Mouse (Mus musculus) frontal cortex, adult (tissue): Measurements from ENCODE around the gene Apobec2.

ENCODE experiments used
- ATAC-seq: cut with Nextera tagmentation; 2 replicates; pipeline ENCODE4 v1.9.2; 2017; ENCODE audit warnings: mild to moderate bottlenecking, moderate library complexity, mixed read lengths; ENCODE audit not compliant: low TSS enrichment

Apobec2 gene

GRCm38 (mm10) chr17:48437421-48437911 is 4.7 kb upstream of the Apobec2 start:
- ATAC-seq, result no peak

GRCm38 (mm10) chr17:48436487-48436886 is 3.8 kb upstream of the Apobec2 start:
- ATAC-seq, result no peak

DNA sequence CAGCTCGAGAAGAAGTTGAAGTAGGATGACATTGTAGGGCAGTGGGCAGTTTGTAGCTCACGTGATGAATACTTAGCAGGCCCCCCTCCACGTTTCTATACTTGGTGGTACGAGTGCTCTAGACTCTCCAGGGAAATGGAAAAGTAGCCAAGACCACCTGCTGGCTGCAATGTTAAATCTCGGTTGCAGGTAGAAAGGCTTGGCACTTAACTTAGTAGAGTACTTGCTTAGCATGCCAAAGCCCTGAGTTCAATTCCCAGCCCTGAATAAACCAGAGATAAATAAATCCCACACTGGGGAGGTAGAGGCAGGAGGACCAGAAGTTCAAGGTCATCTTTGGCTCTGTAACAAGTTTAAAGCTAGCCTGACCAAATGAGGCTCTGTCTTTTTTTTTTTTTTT is 1.7 kb upstream of the Apobec2 start:
- no peak for ATAC-seq

DNA sequence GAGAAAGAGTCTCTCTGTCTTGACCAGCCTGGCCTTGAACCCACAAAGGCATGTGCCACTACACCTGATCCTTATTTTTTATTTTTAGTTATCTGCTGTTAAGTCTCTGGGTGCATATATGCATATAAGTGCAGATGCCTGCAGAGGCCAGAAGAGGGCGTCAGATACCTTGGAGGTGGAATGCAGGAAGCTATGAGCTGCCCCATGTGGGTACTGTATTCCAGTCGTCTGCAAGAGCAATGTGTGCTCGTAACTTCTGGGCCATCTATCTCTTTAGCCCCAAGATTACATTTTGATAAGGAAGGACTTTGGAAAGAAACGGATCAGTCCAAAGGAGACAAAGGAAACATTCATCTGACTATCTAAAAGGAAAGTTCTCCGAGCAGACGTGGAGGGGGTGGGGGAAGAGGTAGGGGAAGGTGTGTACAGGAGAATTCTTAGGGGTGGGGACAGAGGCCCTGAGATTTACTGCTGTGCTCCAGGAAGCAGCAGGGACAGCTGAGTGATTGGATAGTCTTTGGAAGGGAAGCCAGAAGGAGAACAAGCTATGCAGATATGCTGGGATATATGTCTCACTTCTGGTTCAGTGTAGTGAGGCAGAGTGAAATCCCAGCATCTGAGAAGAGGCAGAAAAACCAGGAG is 1.1 kb upstream of the Apobec2 start:
- ATAC-seq, result no peak

DNA sequence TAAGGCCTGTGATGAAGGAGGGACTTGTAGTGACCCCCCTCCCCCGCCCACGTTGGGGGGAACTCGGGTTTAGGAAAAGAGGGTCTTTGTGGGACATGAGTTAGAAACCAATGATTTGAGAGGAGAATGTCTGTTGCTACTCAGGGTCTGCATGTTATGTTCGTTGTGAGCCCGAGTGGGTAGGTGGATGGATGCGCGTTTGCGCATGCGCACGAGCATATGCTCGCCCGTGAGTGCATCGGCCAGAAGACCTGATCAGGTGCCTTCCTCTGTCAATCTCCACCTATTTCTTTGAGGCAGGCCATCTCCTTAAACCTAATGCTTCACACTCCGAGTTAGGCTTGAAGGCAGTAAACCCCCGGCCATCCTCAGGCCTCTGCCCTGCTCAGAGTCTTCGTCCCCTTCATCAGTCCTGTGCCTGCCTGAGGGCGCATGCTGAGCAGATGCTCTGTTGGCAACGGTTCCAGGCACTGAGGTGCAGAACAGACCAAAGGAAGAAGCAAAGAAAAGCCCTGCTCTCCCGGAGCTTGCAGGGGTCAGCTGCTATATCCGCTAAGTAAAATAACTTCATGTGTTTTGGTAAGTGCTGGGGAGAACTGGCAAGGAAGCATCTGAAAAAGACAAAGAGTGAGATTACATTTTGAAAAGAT is 401 bp upstream of the Apobec2 start:
- no peak for ATAC-seq

DNA sequence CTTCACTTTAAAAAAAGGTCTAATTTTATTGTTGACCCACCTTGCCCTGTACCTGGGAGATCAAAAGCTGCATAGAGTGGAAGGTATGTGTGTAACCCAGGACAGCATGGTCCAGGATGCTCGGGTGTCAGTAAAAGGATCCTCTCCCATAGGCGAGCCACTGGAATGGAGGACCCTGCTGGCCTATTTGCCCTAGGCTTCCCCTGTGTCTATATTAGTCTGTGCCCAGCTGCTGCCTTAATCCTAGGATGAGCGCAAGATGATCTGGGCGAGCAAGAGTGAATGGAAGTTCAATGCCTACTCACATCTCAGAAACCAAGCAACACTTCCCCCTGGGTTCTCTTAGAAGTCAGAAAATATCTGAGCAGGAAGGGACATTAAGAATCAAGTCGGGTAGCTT is 1.7 kb downstream of the Apobec2 start:
- ATAC-seq, result no peak

- no peak for ATAC-seq
Observed at GRCm38 (mm10) chr17:48430394-48430793, 2.3 kb downstream of the Apobec2 start.

DNA sequence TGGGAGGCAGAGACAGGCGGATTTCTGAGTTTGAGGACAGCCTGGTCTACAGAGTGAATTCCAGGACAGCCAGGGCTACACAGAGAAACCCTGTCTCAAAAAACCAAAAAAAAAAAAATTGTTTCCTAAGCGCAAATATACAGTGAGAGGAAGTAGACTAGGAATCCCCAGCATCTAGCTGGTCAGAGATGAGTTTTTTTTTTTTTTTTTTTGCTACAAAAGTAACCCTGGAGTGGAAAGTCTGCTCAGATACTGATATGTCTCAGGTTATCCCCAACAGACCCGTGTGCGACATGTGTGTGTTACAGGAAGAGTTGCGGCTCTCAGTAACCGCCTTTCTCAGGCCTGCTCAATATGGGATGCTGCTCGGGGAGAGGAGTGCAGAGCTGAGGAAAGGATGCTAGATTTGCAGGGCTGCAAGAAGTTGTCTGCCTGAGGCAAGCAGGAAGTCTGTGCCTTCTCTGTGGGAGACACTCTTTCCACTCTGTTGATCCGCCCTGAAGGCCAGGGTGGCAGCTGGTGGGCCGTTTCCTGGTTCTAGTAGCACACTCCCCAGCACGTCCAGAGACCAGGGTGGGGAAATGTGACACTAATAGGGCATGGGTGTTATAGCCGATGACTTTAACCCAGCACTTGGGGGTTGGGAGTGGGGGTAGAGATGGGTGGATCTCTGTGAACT is 4.7 kb downstream of the Apobec2 start:
- no peak for ATAC-seq

- ATAC-seq, result no peak
Observed at GRCm38 (mm10) chr17:48426991-48427750, 5.6 kb downstream of the Apobec2 start.

- no peak for ATAC-seq
Observed at GRCm38 (mm10) chr17:48425823-48426612, 6.7 kb downstream of the Apobec2 start.

DNA sequence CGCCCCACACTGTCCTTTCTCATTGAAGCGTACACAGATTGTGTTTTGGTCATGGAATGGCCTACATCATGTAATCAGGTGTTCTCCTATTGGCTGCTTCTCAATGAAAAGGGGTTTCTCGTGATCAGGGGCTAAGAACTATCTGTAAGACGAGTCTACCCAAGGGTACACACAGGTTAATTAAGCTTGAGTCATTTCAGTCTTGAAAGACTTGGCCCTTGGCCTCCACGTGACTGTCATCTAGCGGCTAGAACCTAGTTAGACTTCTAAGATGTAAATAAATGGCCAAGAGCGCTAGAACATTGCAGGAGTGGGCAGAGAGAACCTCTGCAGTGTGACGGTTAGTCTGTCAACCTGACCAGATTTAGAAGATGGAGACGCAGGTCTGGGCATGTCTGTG is 8.5 kb downstream of the Apobec2 start:
- no peak for ATAC-seq

DNA sequence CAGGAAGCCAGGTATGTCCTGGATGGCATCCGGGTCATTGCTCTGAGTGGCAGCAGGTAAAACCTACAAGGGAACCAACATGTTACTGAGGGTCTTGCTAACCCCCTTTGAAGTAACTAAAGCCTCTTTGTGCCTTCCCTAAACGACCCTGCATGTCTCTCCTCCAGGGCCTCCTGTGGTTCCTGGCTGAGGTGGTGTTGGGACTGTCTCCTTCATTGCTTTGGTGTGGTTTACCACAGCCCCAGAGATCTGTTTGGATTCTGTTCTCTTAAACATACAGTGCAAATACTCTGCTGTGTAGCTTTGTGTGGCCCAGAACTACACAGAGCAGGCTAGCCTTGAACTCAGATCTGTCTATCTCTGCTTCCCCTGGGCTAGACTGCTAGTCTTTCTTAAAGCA is 13.2 kb downstream of the Apobec2 start:
- ATAC-seq, result no peak

- no peak for ATAC-seq
Observed at GRCm38 (mm10) chr17:48418781-48419180, 13.9 kb downstream of the Apobec2 start.

DNA sequence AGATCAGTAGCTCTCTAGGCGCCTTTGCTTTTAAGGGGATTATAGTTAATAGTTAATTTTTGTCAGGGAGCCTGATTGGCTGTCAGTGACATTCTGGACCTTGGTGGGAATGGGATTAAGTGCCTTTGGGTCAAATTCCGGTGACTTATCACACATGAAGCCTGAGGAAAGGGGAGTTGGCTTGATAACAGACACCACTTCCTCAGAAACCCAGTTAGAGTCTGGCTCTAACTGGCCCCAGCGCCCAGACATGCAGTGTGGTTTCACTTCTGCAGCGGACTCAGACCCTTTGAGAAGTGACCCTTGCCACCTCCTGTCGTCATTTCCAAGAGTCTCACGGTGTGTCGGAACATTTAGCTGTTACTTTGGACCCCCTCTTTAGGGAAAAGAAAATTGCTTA is 14.6 kb downstream of the Apobec2 start:
- ATAC-seq, result no peak

DNA sequence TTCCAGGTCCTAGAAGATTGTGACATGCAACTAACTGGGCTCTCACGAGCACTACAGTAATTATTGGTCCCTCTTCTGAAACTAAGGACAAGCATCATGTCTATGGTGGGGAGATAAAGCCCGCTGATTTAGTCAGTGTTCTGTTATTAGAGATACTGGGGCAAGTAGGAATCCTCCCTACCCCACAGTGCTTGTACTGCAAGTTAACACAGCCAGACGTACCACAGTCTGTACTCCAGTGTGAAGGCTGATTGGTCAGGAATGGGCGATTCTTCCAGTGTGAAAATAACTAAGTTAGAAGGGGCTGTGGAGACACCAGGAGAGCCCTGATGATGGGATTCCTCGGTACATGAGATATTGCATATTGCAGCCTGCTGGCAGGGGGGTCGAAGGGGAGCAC is 15.2 kb downstream of the Apobec2 start:
- no peak for ATAC-seq

DNA sequence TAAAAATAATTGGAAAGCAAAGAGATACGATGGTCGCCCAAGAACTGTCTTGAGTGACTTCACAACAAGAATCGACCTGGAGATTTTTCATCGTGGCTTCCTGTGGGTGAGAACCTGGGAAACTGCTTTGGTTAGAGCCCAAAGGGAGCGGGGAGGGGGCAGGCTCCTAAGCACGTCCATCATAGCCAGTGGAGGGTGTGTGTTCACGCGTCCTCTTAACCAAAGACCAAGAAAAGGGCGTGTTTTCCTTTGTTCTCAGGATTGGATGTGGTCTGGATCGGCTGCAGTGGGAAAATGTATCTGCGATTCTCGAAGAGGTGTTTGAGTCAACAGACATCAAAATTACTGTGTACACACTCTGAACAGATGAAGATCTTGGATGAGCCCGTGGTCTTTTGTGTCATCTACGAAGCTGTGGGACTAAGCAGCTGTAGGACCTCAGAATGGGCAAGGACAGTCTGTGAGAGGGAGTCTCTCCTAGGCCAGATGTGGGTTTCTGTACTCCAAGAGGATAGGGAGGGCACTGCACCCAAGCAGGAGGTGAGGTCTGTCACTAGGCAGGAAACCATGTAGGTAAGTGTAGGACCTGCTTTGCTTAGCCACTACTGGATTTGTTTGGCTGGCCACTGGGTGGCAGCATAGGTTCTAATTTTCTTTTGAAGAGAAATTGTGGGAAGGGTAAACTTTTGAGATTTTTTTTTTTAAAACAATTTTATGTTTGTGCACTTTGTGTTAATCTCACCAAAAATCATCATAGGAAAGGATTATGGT is 16.1 kb downstream of the Apobec2 start:
- 0 out of 2 replicates have a peak, but pooled peaks have one; percentile 34 for ATAC-seq

- ATAC-seq, result no peak
Observed at GRCm38 (mm10) chr17:48416011-48416410, 16.7 kb downstream of the Apobec2 start.

GRCm38 (mm10) chr17:48411241-48411640 is 21.5 kb downstream of the Apobec2 start:
- ATAC-seq, result no peak

GRCm38 (mm10) chr17:48410299-48410785 is 22.4 kb downstream of the Apobec2 start:
- peak; percentile 28 for ATAC-seq
